Mouse (Mus musculus): ENCODE results near the gene Cdc14b. TPM values are rescaled to one million over a fixed set of nuclear protein-coding genes. Genes with fewer than 3 reads are reported as not detected.
"Not testable (repeated sequence)": the region's sequence is repeated elsewhere in the genome, so short reads cannot be mapped to it uniquely, and the experiment has no call there.

The Cdc14b gene
- polyA plus RNA-seq, 1 experiment from 2014 or later = 9.4 TPM

DNA sequence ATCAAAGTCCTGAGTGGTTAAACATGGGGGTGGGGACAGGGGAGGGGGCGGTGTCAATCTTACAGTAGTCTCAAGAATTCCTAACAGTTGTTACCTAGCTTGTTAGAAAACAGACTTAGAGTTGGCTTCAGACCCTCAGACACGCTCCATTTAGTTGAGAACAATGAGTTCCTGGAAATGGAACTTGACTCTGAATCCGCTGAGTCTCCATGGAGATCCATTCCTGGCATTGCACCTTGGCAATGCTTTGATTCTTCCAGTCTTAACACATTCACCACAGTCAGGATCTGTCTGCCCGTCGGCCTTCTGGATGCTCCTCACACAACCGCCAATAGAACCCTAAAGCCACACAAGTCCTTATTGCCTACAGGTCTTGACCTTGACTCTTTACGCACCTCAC is 15.2 kb downstream of the Cdc14b start:
- H3K27ac ChIP-seq (ENCODE audit: low read length) = no peak overlapping the region
- H3K36me3 ChIP-seq (ENCODE audit: control insufficient read depth, insufficient read depth) = no peaks in the 10 kb centered on the region
- H3K27me3 ChIP-seq (ENCODE audit: control insufficient read depth, insufficient read depth, low read depth, low read length) = no peaks in the 10 kb centered on the region
- 72% methylated on average over 7 of the region's 7 CpGs for WGBS (ENCODE audit: insufficient replicate concordance)
- no peak overlapping the region for H3K4me3 ChIP-seq (ENCODE audit: low read depth, low read length)
- no peak overlapping the region for H3K4me2 ChIP-seq (ENCODE audit: low read depth, low read length)
- ATAC-seq (ENCODE audit: low read depth) = no peak
- H3K4me1 ChIP-seq (ENCODE audit: control insufficient read depth, low read depth, low read length) = no peaks in the 10 kb centered on the region
- no peaks in the 10 kb centered on the region for H3K9me3 ChIP-seq (replicated peaks; ENCODE audit: control insufficient read depth, low read length)
- H3K9ac ChIP-seq (ENCODE audit: low read depth, low read length) = no peak overlapping the region

DNA sequence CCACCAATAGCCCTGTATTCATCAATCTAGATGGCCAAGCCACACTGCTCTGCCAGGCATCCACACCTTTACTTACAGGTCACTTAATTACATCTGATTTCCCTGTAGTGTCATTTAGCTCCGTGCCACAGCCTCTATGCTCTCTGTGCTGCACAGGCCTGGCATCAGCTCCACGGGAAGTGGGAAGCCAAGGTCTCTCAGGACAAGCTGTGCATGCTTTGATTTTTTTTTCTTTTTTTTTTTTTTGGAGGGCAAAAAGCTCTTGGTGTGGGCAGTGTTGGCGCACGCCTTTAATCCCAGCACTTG is 16.6 kb downstream of the Cdc14b start:
- Histone ChIP-seq H3K36me3 (ENCODE audit: control insufficient read depth, insufficient read depth) (no peaks in the 10 kb centered on the region), H3K9me3 (replicated peaks; ENCODE audit: control insufficient read depth, low read length) (no peaks in the 10 kb centered on the region), H3K27me3 (ENCODE audit: control insufficient read depth, insufficient read depth, low read depth, low read length) (no peaks in the 10 kb centered on the region), H3K4me1 (ENCODE audit: control insufficient read depth, low read depth, low read length) (no peaks in the 10 kb centered on the region), H3K27ac (ENCODE audit: low read length) (no peak overlapping the region), H3K9ac (ENCODE audit: low read depth, low read length) (no peak overlapping the region), H3K4me2 (ENCODE audit: low read depth, low read length) (no peak overlapping the region), H3K4me3 (ENCODE audit: low read depth, low read length) (no peak overlapping the region)
- 76% methylated on average over 4 of the region's 4 CpGs for WGBS (ENCODE audit: insufficient replicate concordance)
- no peak for ATAC-seq (ENCODE audit: low read depth)

GRCm38 (mm10) chr13:64257814-64258515 is 17.1 kb downstream of the Cdc14b start:
- 60% methylated on average over 5 of the region's 5 CpGs for WGBS (ENCODE audit: insufficient replicate concordance)
- H3K4me2 ChIP-seq (ENCODE audit: low read depth, low read length) = no peak overlapping the region
- no peak for ATAC-seq (ENCODE audit: low read depth)
- no peaks in the 10 kb centered on the region for H3K9me3 ChIP-seq (replicated peaks; ENCODE audit: control insufficient read depth, low read length)
- H3K4me3 ChIP-seq (ENCODE audit: low read depth, low read length) = no peak overlapping the region
- H3K4me1 ChIP-seq (ENCODE audit: control insufficient read depth, low read depth, low read length) = no peaks in the 10 kb centered on the region
- H3K36me3 ChIP-seq (ENCODE audit: control insufficient read depth, insufficient read depth) = no peaks in the 10 kb centered on the region
- H3K9ac ChIP-seq (ENCODE audit: low read depth, low read length) = no peak overlapping the region
- no peaks in the 10 kb centered on the region for H3K27me3 ChIP-seq (ENCODE audit: control insufficient read depth, insufficient read depth, low read depth, low read length)
- no peak overlapping the region for H3K27ac ChIP-seq (ENCODE audit: low read length)

GRCm38 (mm10) chr13:64257010-64257813 is 17.9 kb downstream of the Cdc14b start:
- WGBS (ENCODE audit: insufficient replicate concordance) = 65% methylated on average over 12 of the region's 12 CpGs
- Histone ChIP-seq H3K27ac (ENCODE audit: low read length) (no peak overlapping the region), H3K36me3 (ENCODE audit: control insufficient read depth, insufficient read depth) (no peaks in the 10 kb centered on the region), H3K9ac (ENCODE audit: low read depth, low read length) (no peak overlapping the region), H3K27me3 (ENCODE audit: control insufficient read depth, insufficient read depth, low read depth, low read length) (no peaks in the 10 kb centered on the region), H3K4me2 (ENCODE audit: low read depth, low read length) (no peak overlapping the region), H3K4me1 (ENCODE audit: control insufficient read depth, low read depth, low read length) (no peaks in the 10 kb centered on the region), H3K9me3 (replicated peaks; ENCODE audit: control insufficient read depth, low read length) (no peaks in the 10 kb centered on the region), H3K4me3 (ENCODE audit: low read depth, low read length) (no peak overlapping the region)
- no peak for ATAC-seq (ENCODE audit: low read depth)

- not testable (repeated sequence) for ATAC-seq (ENCODE audit: low read depth); H3K27ac ChIP-seq (ENCODE audit: low read length); H3K4me3 ChIP-seq (ENCODE audit: low read depth, low read length); H3K9ac ChIP-seq (ENCODE audit: low read depth, low read length); H3K36me3 ChIP-seq (ENCODE audit: control insufficient read depth, insufficient read depth); H3K4me1 ChIP-seq (ENCODE audit: control insufficient read depth, low read depth, low read length); H3K4me2 ChIP-seq (ENCODE audit: low read depth, low read length); H3K9me3 ChIP-seq (replicated peaks; ENCODE audit: control insufficient read depth, low read length); H3K27me3 ChIP-seq (ENCODE audit: control insufficient read depth, insufficient read depth, low read depth, low read length)
- WGBS (ENCODE audit: insufficient replicate concordance) = 55% methylated on average over 11 of the region's 11 CpGs
Observed at GRCm38 (mm10) chr13:64254185-64254584, 20.9 kb downstream of the Cdc14b start.

- H3K9ac ChIP-seq (ENCODE audit: low read depth, low read length) = no peak overlapping the region
- H3K4me1 ChIP-seq (ENCODE audit: control insufficient read depth, low read depth, low read length) = no peaks in the 10 kb centered on the region; the same call in 1 of the 2 replicates
- no peaks in the 10 kb centered on the region for H3K9me3 ChIP-seq (replicated peaks; ENCODE audit: control insufficient read depth, low read length)
- H3K4me3 ChIP-seq (ENCODE audit: low read depth, low read length) = no peak overlapping the region
- H3K27ac ChIP-seq (ENCODE audit: low read length) = no peak overlapping the region
- H3K4me2 ChIP-seq (ENCODE audit: low read depth, low read length) = no peak overlapping the region
- no peaks in the 10 kb centered on the region for H3K27me3 ChIP-seq (ENCODE audit: control insufficient read depth, insufficient read depth, low read depth, low read length)
- no peak for ATAC-seq (ENCODE audit: low read depth)
- no peaks in the 10 kb centered on the region for H3K36me3 ChIP-seq (ENCODE audit: control insufficient read depth, insufficient read depth)
Observed at GRCm38 (mm10) chr13:64253697-64254096, 21.4 kb downstream of the Cdc14b start.

- H3K9ac ChIP-seq (ENCODE audit: low read depth, low read length) = no peak overlapping the region
- 30% methylated on average over 5 of the region's 5 CpGs for WGBS (ENCODE audit: insufficient replicate concordance)
- no peak overlapping the region for H3K27ac ChIP-seq (ENCODE audit: low read length)
- H3K27me3 ChIP-seq (ENCODE audit: control insufficient read depth, insufficient read depth, low read depth, low read length) = no peaks in the 10 kb centered on the region
- no peak overlapping the region for H3K4me3 ChIP-seq (ENCODE audit: low read depth, low read length)
- H3K36me3 ChIP-seq (ENCODE audit: control insufficient read depth, insufficient read depth) = no peaks in the 10 kb centered on the region
- no peaks in the 10 kb centered on the region for H3K9me3 ChIP-seq (replicated peaks; ENCODE audit: control insufficient read depth, low read length)
- H3K4me1 ChIP-seq (ENCODE audit: control insufficient read depth, low read depth, low read length) = peaks cover 5% of the 10 kb centered on the region; the same call in 1 of the 2 replicates
- H3K4me2 ChIP-seq (ENCODE audit: low read depth, low read length) = no peak overlapping the region
- ATAC-seq (ENCODE audit: low read depth) = no peak
Observed at GRCm38 (mm10) chr13:64252147-64252546, 22.9 kb downstream of the Cdc14b start.

DNA sequence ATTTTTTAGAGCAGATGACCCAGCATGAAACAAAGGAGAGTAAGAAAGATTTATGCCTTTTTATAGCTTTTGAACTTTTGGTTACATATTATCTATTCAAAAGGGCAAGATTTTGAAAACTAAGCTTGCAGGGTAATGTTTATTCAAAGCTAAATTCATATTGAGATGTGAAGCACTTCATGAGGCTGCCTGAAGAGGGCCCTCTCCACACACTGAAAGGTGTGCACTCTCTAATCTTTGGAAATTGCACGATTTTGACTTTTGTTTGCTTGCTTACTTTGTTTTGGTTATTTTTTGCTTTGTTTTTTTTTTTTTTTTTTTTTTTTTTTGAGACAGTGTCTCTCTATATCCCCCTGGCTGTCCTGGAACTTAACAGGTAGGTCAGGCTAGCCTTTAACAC is 24.7 kb downstream of the Cdc14b start:
- no peaks in the 10 kb centered on the region for H3K9me3 ChIP-seq (replicated peaks; ENCODE audit: control insufficient read depth, low read length)
- H3K9ac ChIP-seq (ENCODE audit: low read depth, low read length) = no peak overlapping the region
- 0% methylated on average over 1 of the region's 1 CpGs for WGBS (ENCODE audit: insufficient replicate concordance)
- no peak overlapping the region for H3K4me2 ChIP-seq (ENCODE audit: low read depth, low read length)
- H3K4me1 ChIP-seq (ENCODE audit: control insufficient read depth, low read depth, low read length) = peaks cover 5% of the 10 kb centered on the region; the same call in 1 of the 2 replicates
- no peak for ATAC-seq (ENCODE audit: low read depth)
- H3K27ac ChIP-seq (ENCODE audit: low read length) = no peak overlapping the region
- H3K4me3 ChIP-seq (ENCODE audit: low read depth, low read length) = no peak overlapping the region
- no peaks in the 10 kb centered on the region for H3K27me3 ChIP-seq (ENCODE audit: control insufficient read depth, insufficient read depth, low read depth, low read length)
- H3K36me3 ChIP-seq (ENCODE audit: control insufficient read depth, insufficient read depth) = no peaks in the 10 kb centered on the region

GRCm38 (mm10) chr13:64248775-64249524 is 26.1 kb downstream of the Cdc14b start:
- peak; percentile 82 for ATAC-seq (ENCODE audit: low read depth)
- H3K9ac ChIP-seq (ENCODE audit: low read depth, low read length) = peak overlapping the region; percentile 73
- H3K4me1 ChIP-seq (ENCODE audit: control insufficient read depth, low read depth, low read length) = peaks cover 5% of the 10 kb centered on the region; the same call in 1 of the 2 replicates
- peak overlapping the region; percentile 92 for H3K4me2 ChIP-seq (ENCODE audit: low read depth, low read length)
- 5% methylated on average over 22 of the region's 22 CpGs for WGBS (ENCODE audit: insufficient replicate concordance)
- H3K9me3 ChIP-seq (replicated peaks; ENCODE audit: control insufficient read depth, low read length) = no peaks in the 10 kb centered on the region
- no peaks in the 10 kb centered on the region for H3K36me3 ChIP-seq (ENCODE audit: control insufficient read depth, insufficient read depth)
- no peaks in the 10 kb centered on the region for H3K27me3 ChIP-seq (ENCODE audit: control insufficient read depth, insufficient read depth, low read depth, low read length)
- H3K4me3 ChIP-seq (ENCODE audit: low read depth, low read length) = peak overlapping the region; percentile 72
- peak overlapping the region; percentile 70 for H3K27ac ChIP-seq (ENCODE audit: low read length)

Measured in liver, embryonic 16.5 days (tissue).